Mouse (Mus musculus) kidney, adult 2 months (tissue): ENCODE measurements at regions not wholly inside any gene's neighbourhood (a gene's known extent, or its start where the extent isn't known, plus 50 kb on each side); places are given as distances from the start of the nearest gene placed in this dataset.

Experiments used
- CTCF ChIP-seq: fragments of 200-500 bp; conservative IDR thresholded peaks from 2 replicates; pipeline ENCODE4 v1.5.1; 2011; ENCODE audit warnings: low read depth, mild to moderate bottlenecking, control low read depth, low read length, moderate library complexity, mixed read lengths; ENCODE audit not compliant: insufficient read depth, insufficient read length
- POLR2A ChIP-seq: fragments of 200-500 bp; IDR thresholded peaks from one replicate; pipeline ENCODE4 v1.6.1; 2011; ENCODE audit warnings: low read depth, low read length, control low read depth

DNA sequence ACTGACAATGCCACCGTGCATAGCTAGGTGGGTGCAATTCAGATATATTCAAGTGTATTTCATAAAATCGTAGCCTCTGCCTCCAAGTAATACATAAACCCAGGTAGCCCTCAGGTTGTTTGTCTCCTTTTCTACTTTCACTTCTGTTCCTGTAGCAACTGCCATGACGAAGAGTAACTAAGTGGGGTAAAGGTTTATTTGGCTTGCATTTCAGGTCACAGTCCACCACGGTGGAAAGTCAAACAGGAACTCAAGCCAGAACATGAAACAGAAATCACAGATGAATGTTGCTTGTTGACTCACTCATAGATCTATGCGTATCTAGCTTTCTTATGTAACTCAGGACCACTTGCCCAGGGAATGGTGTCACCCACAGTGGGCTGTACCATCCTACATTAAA lies 150.9 kb upstream of the Dynlrb2 start:
- no peak for TF ChIP-seq CTCF
- TF ChIP-seq POLR2A = no peak
